Mouse (Mus musculus): Measurements from ENCODE around the gene Naa38.

GRCm38 (mm10) chr11:69362479-69362878 is 32.8 kb upstream of the Naa38 start:
- TF ChIP-seq CTCF (IDR thresholded peaks at IDR 0.05; ENCODE audit: control insufficient read depth, insufficient read depth, low read length), result no peak
- no peak for TF ChIP-seq POLR2A (IDR thresholded peaks at IDR 0.05; ENCODE audit: borderline replicate concordance, control insufficient read depth, low read depth, low read length)
